Mouse (Mus musculus) MN1 (cell line): ENCODE data around the gene Sypl2.
A peak's percentile ranks its signal among the peaks of the same experiment; 100 is the strongest.
"Not testable (repeated sequence)": the region's sequence is repeated elsewhere in the genome, so short reads cannot be mapped to it uniquely, and the experiment has no call there.

Experiments used
- DNase-seq: peaks from one replicate; pipeline ENCODE4 v3.0.0-alpha.2; 2016; ENCODE audit warnings: low spot score

Sypl2 gene

GRCm38 (mm10) chr3:108226558-108227350 lies at the start of gene Sypl2:
Gene Sypl2 (minus strand): TSS chr3:108226648.
- no peak for DNase-seq

DNA sequence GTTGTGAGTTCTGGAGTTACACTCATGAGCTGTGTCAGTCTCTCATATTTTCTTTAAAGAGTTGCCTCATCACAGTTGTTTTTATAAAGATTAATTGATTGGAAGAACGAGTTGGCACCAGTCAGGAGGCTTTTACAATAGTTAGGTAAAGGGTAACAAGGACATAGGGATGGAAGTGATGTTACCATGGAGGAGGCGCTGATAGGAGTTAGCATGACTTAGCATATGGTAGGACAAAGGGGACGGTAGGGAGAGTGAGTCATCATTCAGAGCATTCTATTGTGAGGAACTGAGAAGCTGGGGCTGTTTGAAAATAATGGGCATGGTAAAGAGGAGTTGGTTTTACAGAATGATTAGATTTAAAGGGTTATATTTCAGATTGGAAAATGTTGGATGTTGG lies 32.9 kb upstream of the Sypl2 start:
- no peak for DNase-seq

- DNase-seq, result no peak
Measured at GRCm38 (mm10) chr3:108257831-108258500, 31.5 kb upstream of the Sypl2 start.

DNA sequence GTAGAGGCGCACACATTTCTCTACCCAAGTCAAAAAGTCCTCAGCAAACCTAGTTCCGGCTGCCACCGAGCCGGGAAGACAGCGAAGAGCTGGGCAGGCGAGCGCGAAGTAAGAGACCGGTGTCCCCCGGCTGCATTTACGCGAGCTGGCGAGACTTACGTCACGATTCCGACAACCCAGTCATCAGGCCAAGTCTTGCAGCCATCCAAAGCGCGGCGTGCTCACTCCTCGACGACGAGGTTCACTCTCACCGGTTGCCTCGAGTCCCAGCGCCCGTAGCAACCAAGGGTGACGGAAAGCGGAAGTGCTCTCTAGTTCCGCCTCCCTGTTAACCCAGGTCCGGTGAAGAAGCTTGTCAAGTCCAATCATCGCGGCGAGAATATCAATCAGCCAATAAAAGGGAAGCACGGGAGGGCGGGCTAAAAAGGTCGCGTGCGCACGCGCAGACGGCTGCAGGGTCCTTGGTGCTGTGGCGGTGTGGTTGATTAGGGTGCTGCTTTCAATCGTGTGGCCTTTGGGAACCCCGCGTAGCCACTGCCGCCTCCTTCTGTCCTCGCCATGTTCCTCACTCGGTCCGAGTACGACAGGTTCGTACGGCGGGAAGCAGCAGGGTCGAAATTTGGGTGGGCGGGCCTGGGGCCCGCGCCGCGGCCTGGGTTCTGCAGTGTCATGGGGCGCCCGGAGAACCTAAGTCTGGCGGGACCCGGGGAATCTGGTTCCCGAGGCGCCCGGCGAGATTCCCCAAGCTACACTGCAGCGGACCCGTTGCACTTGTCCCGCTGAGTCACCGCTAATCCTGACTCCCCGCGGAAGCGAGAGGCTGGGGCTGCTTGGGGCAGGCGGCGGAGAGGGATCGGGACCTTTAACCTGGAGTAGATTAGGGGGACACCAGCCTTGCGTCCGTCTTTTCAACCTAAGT lies 30.5 kb upstream of the Sypl2 start, which contains the start of gene Psma5:
TSS of gene Psma5 (plus strand) at position 208 of the 919 bp plus-strand sequence.
- DNase-seq, result peak; percentile 97

- no peak for DNase-seq
Measured at GRCm38 (mm10) chr3:108246857-108247256, 20.4 kb upstream of the Sypl2 start.

DNA sequence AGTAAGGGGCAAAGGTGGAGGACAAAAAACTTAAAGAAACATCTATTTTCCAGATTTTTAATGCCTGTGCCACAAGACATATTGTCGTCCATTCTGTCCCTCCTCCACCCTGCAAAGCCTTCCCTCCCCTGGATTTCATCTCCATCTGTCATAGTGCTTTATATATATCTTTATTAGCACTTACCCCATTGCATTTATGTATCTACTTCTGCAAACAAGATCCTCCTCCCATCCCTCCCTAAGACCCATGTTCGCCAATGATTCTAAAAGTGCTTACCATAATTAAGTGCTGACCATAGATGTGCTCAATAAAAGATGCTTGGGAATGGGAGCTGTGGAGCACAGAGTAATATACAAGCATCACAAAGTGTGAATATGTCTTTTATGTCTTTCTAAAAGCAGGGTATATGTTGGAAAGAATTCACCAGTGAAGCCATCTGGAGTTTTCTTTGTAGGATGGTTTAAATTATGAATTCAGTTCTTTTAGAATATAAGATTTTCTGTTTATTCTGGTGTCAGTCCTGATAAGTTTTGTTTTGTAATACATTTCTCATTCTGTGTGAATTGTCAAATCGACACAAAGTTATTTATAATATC lies 14.9 kb upstream of the Sypl2 start:
- no peak for DNase-seq

- DNase-seq, result not testable (repeated sequence)
Measured at GRCm38 (mm10) chr3:108237474-108238102, 11.1 kb upstream of the Sypl2 start.

- DNase-seq, result no peak
Measured at GRCm38 (mm10) chr3:108231646-108232045, 5.2 kb upstream of the Sypl2 start.

GRCm38 (mm10) chr3:108227521-108227920 lies 1.1 kb upstream of the Sypl2 start:
- no peak for DNase-seq

DNA sequence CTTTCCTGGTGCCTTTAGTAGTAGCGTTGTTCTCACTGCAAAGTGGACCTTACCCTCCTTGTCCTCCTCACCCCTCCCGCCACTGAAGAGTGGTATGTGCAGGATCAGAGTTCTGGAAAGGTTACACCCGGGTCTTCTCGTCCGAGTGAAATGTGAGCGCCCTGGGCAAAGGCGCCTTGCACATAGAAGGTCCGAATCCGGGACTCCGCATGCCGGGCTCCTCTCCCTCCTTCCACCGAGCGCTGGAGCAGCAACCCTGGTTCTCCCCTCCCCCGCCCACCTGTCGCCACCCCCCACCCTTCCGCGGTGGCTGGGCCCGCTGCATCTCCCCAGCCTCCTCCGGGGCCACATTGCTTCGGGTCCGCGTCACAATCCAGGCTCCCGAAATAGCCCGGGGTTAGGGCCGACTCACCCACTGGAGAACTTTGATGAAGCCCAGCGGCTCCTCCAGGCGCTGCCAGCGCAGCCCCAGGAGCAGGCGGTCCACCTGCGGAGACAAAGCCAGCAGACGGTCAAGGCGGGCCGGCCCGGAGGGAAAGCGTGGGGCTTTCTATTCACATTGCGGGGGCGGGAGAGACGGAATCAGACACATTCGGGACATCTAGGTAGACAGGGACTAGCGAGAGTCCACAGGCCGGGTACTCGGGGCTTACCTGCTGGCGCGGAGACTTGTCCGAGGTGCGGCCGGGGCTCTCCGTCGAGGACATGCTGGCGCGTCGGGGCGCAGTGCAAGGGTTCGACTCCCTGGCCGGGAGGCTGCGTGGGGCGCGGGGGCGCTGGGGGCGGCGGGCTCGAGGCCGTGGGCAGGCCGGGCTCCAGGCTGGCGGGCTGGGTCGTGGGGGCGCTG lies 514 bp downstream of the Sypl2 start:
- no peak for DNase-seq

DNA sequence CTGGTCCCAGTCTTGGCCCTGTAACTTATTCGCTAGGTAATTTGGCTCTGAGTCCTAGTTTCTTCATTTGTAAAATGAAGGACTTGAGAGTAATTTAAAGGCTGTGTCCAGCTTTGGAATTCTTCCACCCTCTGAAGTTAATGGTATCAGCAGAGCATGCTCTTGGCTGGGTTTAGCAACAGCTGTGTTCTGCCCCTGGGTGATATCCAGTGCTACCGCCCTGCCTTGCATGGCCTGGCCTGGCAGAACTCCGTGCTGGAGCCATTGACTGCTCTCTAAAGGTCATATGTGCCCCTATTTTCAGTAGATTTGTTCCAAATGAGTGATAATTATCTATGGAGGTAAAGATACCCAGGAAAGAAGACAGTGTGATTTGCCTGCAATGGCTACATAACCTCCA lies 5.8 kb downstream of the Sypl2 start:
- DNase-seq, result no peak

DNA sequence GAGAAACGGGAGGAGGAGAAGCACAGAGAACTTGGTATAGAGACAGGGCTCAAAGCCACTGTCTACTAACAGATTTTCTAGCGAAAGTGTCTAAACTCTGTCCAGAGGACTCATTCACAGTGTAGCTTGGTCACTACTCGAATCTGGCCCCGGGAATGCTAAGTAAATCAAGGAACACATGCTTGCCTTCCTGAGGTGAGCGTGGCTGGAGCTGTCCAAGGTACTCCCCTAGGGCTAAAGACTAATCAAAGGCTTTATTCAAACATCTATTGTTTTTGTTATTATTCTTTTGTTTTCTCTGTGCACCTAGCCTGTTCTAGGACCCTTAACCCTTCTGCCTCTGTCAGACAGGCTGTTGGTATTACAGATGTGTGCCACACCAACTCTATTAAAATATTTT lies 11.7 kb downstream of the Sypl2 start:
- no peak for DNase-seq

GRCm38 (mm10) chr3:108212406-108212805 lies 14.0 kb downstream of the Sypl2 start:
- DNase-seq, result no peak

- DNase-seq, result no peak
Measured at GRCm38 (mm10) chr3:108211845-108212244, 14.6 kb downstream of the Sypl2 start.

GRCm38 (mm10) chr3:108210771-108211139 lies 15.7 kb downstream of the Sypl2 start, which contains the start of gene Atxn7l2:
Gene Atxn7l2 (minus strand): TSS chr3:108210934.
- DNase-seq, result peak; percentile 77

- peak; percentile 96 for DNase-seq
Measured at GRCm38 (mm10) chr3:108209946-108210770, 16.3 kb downstream of the Sypl2 start.

DNA sequence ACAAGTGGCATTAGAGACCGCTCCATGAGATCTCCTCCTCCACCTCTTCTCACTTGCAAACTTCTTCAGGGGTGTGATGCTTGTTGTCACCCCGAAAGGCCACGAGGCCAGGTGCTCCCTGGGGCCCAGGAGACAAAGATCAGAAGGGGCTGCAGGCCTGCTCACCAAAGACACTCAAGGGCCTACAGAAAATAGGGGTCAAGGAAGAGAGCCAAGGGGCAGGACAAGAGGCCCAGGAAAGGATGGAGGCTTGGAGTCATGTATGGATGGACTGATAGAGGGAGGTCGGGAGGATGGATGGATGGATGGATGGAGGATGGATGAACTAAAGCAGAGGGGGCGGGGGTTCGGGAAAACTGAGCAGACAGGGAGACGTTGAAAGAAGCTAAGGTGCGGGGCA lies 16.9 kb downstream of the Sypl2 start:
- no peak for DNase-seq

- DNase-seq, result no peak
Measured at GRCm38 (mm10) chr3:108209001-108209400, 17.4 kb downstream of the Sypl2 start.

GRCm38 (mm10) chr3:108206731-108207375 lies 19.6 kb downstream of the Sypl2 start:
- peak; percentile 46 for DNase-seq
